Comparison of ENCODE assay signal across 16 mouse cellular contexts in genomic region chr9:48517372-48518130, GRCm38 (mm10). TPM values are rescaled to one million over a fixed set of nuclear protein-coding genes. Genes with fewer than 3 reads are reported as not detected.
DNase-seq lines count a peak whose midpoint lies in the region; ATAC-seq lines count a peak whose summit lies in the region.
"Had no signal": no experiment of that assay in that cellular context is flagged by ENCODE, and none has a peak within 500 bp of the region (broad histone marks: within the 10 kb centered on the region; RNA-seq: fewer than 3 reads in every experiment).

No protein-coding gene starts in this region.

- H3K9ac ChIP-seq in embryonic facial prominence, embryonic 13.5 days = no peak overlapping the region
- no peak overlapping the region for H3K9ac ChIP-seq in hindbrain, embryonic 12.5 days
- peak overlapping the region; percentile 54; the same call in 1 of the 2 replicates for H3K9ac ChIP-seq in midbrain, embryonic 16.5 days (ENCODE audit: low read depth, low read length)
- H3K9ac ChIP-seq: heart, embryonic 13.5 days; intestine, embryonic 15.5 days; lung, embryonic 14.5 days; stomach, embryonic 15.5 days had no signal

- no peaks in the 10 kb centered on the region for H3K36me3 ChIP-seq in embryonic facial prominence, embryonic 13.5 days
- H3K36me3 ChIP-seq in hindbrain, embryonic 12.5 days = no peaks in the 10 kb centered on the region
- no peaks in the 10 kb centered on the region for H3K36me3 ChIP-seq in midbrain, embryonic 16.5 days (ENCODE audit: control insufficient read depth, insufficient read depth, low read length)
- H3K36me3 ChIP-seq: heart, embryonic 13.5 days; intestine, embryonic 15.5 days; stomach, embryonic 15.5 days had no signal

- H3K4me1 ChIP-seq in embryonic facial prominence, embryonic 13.5 days = 0 out of 2 replicates have a peak, but pooled peaks cover 7% of the 10 kb centered on the region
- no peaks in the 10 kb centered on the region for H3K4me1 ChIP-seq in hindbrain, embryonic 12.5 days
- peaks cover 5% of the 10 kb centered on the region for H3K4me1 ChIP-seq in midbrain, embryonic 16.5 days (ENCODE audit: control insufficient read depth, insufficient read depth, low read length)
- H3K4me1 ChIP-seq: intestine, embryonic 15.5 days; stomach, embryonic 15.5 days had no signal

- H3K27me3 ChIP-seq in embryonic facial prominence, embryonic 13.5 days = peaks cover 8% of the 10 kb centered on the region
- H3K27me3 ChIP-seq in hindbrain, embryonic 12.5 days = no peaks in the 10 kb centered on the region
- no peaks in the 10 kb centered on the region for H3K27me3 ChIP-seq in midbrain, embryonic 16.5 days (ENCODE audit: control insufficient read depth, insufficient read depth, low read depth, low read length)
- H3K27me3 ChIP-seq: intestine, embryonic 15.5 days; stomach, embryonic 15.5 days had no signal

- H3K4me3 ChIP-seq in embryonic facial prominence, embryonic 13.5 days = peak overlapping the region; percentile 19
- H3K4me3 ChIP-seq in hindbrain, embryonic 12.5 days = no peak overlapping the region
- H3K4me3 ChIP-seq in midbrain, embryonic 16.5 days (ENCODE audit: low read depth, low read length) = peak overlapping the region; percentile 7; the same call in 1 of the 2 replicates
- H3K4me3 ChIP-seq: heart, embryonic 13.5 days; intestine, embryonic 15.5 days; stomach, embryonic 15.5 days had no signal

- no peak for ATAC-seq in embryonic facial prominence, embryonic 13.5 days (ENCODE audit: insufficient number of reproducible peaks, insufficient read depth, low FRiP score, low TSS enrichment, low read depth)
- ATAC-seq in hindbrain, embryonic 12.5 days (ENCODE audit: low FRiP score) = no peak
- peak; percentile 39; the same call in 1 of the 2 replicates for ATAC-seq in midbrain, embryonic 16.5 days
- ATAC-seq: intestine, embryonic 15.5 days had no signal

- peak overlapping the region; percentile 48 for H3K4me2 ChIP-seq in embryonic facial prominence, embryonic 13.5 days
- peak overlapping the region; percentile 25; the same call in 1 of the 2 replicates for H3K4me2 ChIP-seq in hindbrain, embryonic 12.5 days (replicated peaks)
- H3K4me2 ChIP-seq in midbrain, embryonic 16.5 days (ENCODE audit: low read length) = peak overlapping the region; percentile 47
- H3K4me2 ChIP-seq: heart, embryonic 13.5 days; intestine, embryonic 15.5 days; lung, embryonic 14.5 days; stomach, embryonic 15.5 days had no signal

- WGBS in embryonic facial prominence, embryonic 13.5 days = 39% methylated on average over 19 of the region's 19 CpGs
- WGBS in hindbrain, embryonic 12.5 days = 60% methylated on average over 19 of the region's 19 CpGs
- WGBS in midbrain, embryonic 16.5 days = 42% methylated on average over 19 of the region's 19 CpGs

- H3K27ac ChIP-seq in embryonic facial prominence, embryonic 13.5 days = no peak overlapping the region
- H3K27ac ChIP-seq in hindbrain, embryonic 12.5 days = peak overlapping the region; percentile 66
- H3K27ac ChIP-seq in midbrain, embryonic 16.5 days (ENCODE audit: low read length) = peak overlapping the region; percentile 67
- H3K27ac ChIP-seq: heart, embryonic 13.5 days; intestine, embryonic 15.5 days; stomach, embryonic 15.5 days had no signal

- H3K9me3 ChIP-seq in embryonic facial prominence, embryonic 13.5 days = no peaks in the 10 kb centered on the region
- no peaks in the 10 kb centered on the region for H3K9me3 ChIP-seq in hindbrain, embryonic 12.5 days (replicated peaks)
- no peaks in the 10 kb centered on the region for H3K9me3 ChIP-seq in midbrain, embryonic 16.5 days (replicated peaks; ENCODE audit: control insufficient read depth, low read length, poor library complexity, severe bottlenecking)
- H3K9me3 ChIP-seq: heart, embryonic 13.5 days; intestine, embryonic 15.5 days; stomach, embryonic 15.5 days had no signal

- peak; percentile 16 to 29 for DNase-seq in layer of hippocampus, postnatal 10 days (ENCODE audit: low spot score in 2 of 2)
- DNase-seq in layer of hippocampus, postnatal 36 days = no peak
- DNase-seq in urinary bladder, postnatal 4 days (ENCODE audit: low spot score in 2 of 2) = no peak
- DNase-seq in urinary bladder, postnatal 36 days (ENCODE audit: low spot score in 2 of 2) = no peak
- no peak for DNase-seq in spleen, adult 12 weeks (ENCODE audit: low spot score)
- DNase-seq: adrenal gland, postnatal 10 days; cerebellum, adult 11-12 months; gastrocnemius, postnatal 10 days; lung, embryonic 14.5 days; thymus, postnatal 4 days had no signal

RNA-seq across cellular contexts. Expression of gene Gm5617, which starts 22.3 kb away (rescaled TPM):
- 10 to 100 TPM in 1 of 2 experiments, 1 to 10 TPM in 1; 9.8 to 11.5 TPM for total RNA-seq in layer of hippocampus, postnatal 10 days (2021)
- total RNA-seq in layer of hippocampus, postnatal 36 days (2021) = 10 to 100 TPM; 10.8 TPM
- polyA plus RNA-seq in embryonic facial prominence, embryonic 13.5 days (2015; fragmentation: Nextera tagmentation; extraction: Ambion mirVana) = 36.4 and 37.1 TPM in 2 replicates
- 37.6 and 39.5 TPM in 2 replicates for polyA plus RNA-seq in hindbrain, embryonic 12.5 days (2016; fragmentation: Nextera tagmentation; extraction: Ambion mirVana)
- polyA plus RNA-seq in midbrain, embryonic 16.5 days (2015; fragmentation: Nextera tagmentation; extraction: Ambion mirVana) = 21.0 and 21.5 TPM in 2 replicates

RNA-seq across cellular contexts. Expression of gene Rbm7, which starts 22.5 kb away (rescaled TPM):
- 10 to 100 TPM; 37.4 to 39.3 TPM for total RNA-seq in layer of hippocampus, postnatal 10 days (2021)
- 10 to 100 TPM; 36.1 to 37.4 TPM for total RNA-seq in layer of hippocampus, postnatal 36 days (2021)
- polyA plus RNA-seq in embryonic facial prominence, embryonic 13.5 days (2015; fragmentation: Nextera tagmentation; extraction: Ambion mirVana) = 137 and 138 TPM in 2 replicates
- 100 and 101 TPM in 2 replicates for polyA plus RNA-seq in hindbrain, embryonic 12.5 days (2016; fragmentation: Nextera tagmentation; extraction: Ambion mirVana)
- 73.8 and 82.6 TPM in 2 replicates for polyA plus RNA-seq in midbrain, embryonic 16.5 days (2015; fragmentation: Nextera tagmentation; extraction: Ambion mirVana)

RNA-seq across cellular contexts. Expression of gene Rexo2, which starts 37.1 kb away (rescaled TPM):
- total RNA-seq in layer of hippocampus, postnatal 10 days (2021) = 100 to 1,000 TPM in 1 of 2 experiments, 10 to 100 TPM in 1; 97.1 to 103 TPM
- 100 to 1,000 TPM in 1 of 2 experiments, 10 to 100 TPM in 1; 99.5 to 106 TPM for total RNA-seq in layer of hippocampus, postnatal 36 days (2021)
- 106 and 114 TPM in 2 replicates for polyA plus RNA-seq in embryonic facial prominence, embryonic 13.5 days (2015; fragmentation: Nextera tagmentation; extraction: Ambion mirVana)
- 81.3 and 85.6 TPM in 2 replicates for polyA plus RNA-seq in hindbrain, embryonic 12.5 days (2016; fragmentation: Nextera tagmentation; extraction: Ambion mirVana)
- 119 and 120 TPM in 2 replicates for polyA plus RNA-seq in midbrain, embryonic 16.5 days (2015; fragmentation: Nextera tagmentation; extraction: Ambion mirVana)

Comparison
In these comparisons a context has a peak if more than half of its experiments do, and no peak if none do; other contexts are left out.
1. DNase-seq: peak in layer of hippocampus, postnatal 10 days (2 of 2); none in layer of hippocampus, postnatal 36 days (0 of 2), urinary bladder, postnatal 4 days (0 of 2), urinary bladder, postnatal 36 days (0 of 2) and spleen, adult 12 weeks (single experiment).
2. Peak in every context shown above with its lines, with median percentiles within 50 percentile points of each other: H3K4me2 ChIP-seq.